Mouse (Mus musculus): ENCODE results near the gene Rbm34. TPM values are rescaled to one million over a fixed set of nuclear protein-coding genes. Genes with fewer than 3 reads are reported as not detected.
"Not testable (repeated sequence)": the region's sequence is repeated elsewhere in the genome, so short reads cannot be mapped to it uniquely, and the experiment has no call there.

Gene Rbm34
- total RNA-seq, 2 experiments from 2014 or later, result 12.8 to 13.6 TPM

DNA sequence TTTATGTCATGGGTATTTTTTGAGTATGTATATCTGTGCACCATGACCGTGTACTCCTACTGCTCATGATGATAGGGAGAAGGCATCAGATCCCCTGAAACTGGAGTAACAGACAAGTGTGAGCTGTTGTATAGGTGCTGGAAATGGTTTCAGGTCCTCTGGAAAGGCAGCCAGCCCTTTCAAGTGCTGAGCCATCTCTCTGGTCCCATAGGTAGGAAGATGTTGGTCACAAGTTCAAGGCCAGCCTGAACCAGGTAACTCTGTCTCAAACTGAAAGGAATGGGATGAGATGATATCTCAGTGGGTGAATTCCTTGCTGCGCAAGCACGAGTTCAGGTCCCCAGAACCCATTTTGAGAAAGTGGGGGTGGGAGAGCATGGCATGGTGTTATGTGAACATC, 49.4 kb downstream of the Rbm34 start:
- DNase-seq (ENCODE audit: extremely low spot score in 1 of 2, low spot score in 1 of 2), result no peak

DNA sequence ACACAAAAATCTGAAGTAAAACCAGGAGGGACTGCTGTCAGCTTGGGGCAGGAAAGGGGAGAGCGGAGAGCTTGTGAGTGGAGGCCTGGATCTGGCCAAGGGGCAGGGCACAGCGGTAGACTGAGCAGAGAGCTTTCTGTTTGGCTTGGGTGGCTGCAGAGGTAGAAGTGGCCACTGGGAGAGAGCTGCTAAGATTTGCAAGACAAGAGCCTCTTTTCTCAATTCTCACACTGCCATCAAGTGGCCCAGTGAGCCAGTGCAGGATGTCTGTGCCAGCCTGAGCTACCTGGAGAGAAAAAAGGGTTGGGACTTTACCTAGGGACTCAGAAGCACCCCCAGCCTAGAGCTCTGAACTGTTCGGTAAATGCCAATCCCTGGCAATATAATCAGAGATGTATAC, 50.0 kb downstream of the Rbm34 start:
- DNase-seq (ENCODE audit: extremely low spot score in 1 of 2, low spot score in 1 of 2), result peak; percentile 54 to 64

- no peak for DNase-seq (ENCODE audit: extremely low spot score in 1 of 2, low spot score in 1 of 2)
Observed at GRCm38 (mm10) chr8:126920386-126920785, 50.5 kb downstream of the Rbm34 start.

GRCm38 (mm10) chr8:126919703-126920102, 51.2 kb downstream of the Rbm34 start:
- no peak for DNase-seq (ENCODE audit: extremely low spot score in 1 of 2, low spot score in 1 of 2)

- no peak for DNase-seq (ENCODE audit: extremely low spot score in 1 of 2, low spot score in 1 of 2)
Observed at GRCm38 (mm10) chr8:126919255-126919654, 51.6 kb downstream of the Rbm34 start.

GRCm38 (mm10) chr8:126918356-126918755, 52.5 kb downstream of the Rbm34 start:
- no peak for DNase-seq (ENCODE audit: extremely low spot score in 1 of 2, low spot score in 1 of 2)

GRCm38 (mm10) chr8:126917179-126917905, 53.5 kb downstream of the Rbm34 start:
- DNase-seq (ENCODE audit: extremely low spot score in 1 of 2, low spot score in 1 of 2), result no peak

DNA sequence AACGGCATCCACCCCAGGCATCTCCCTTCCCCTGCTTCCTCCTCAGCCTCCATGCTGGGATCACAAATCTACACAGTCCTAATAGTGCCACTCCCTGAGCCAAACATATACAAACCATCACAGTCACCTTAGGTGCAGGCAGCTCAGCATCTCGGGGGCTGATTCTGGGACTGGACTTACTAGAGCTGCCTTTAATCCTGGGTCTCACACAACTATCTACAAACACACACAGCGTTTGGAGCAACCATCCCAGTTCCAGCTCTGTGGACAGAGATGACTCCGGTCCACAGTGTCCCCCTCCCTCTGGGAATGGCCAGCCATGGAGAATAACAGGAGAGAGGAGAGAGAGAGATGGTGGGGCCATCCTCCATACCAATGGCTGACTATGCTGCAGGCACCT, 54.3 kb downstream of the Rbm34 start:
- no peak for DNase-seq (ENCODE audit: extremely low spot score in 1 of 2, low spot score in 1 of 2)

GRCm38 (mm10) chr8:126914609-126915375, 56.1 kb downstream of the Rbm34 start:
- DNase-seq (ENCODE audit: extremely low spot score in 1 of 2, low spot score in 1 of 2), result no peak

- not testable (repeated sequence) for DNase-seq (ENCODE audit: extremely low spot score in 1 of 2, low spot score in 1 of 2)
Observed at GRCm38 (mm10) chr8:126914107-126914490, 56.8 kb downstream of the Rbm34 start.

- DNase-seq (ENCODE audit: extremely low spot score in 1 of 2, low spot score in 1 of 2), result no peak
Observed at GRCm38 (mm10) chr8:126913241-126914106, 57.4 kb downstream of the Rbm34 start.

GRCm38 (mm10) chr8:126909371-126909802, 61.5 kb downstream of the Rbm34 start:
- DNase-seq (ENCODE audit: extremely low spot score in 1 of 2, low spot score in 1 of 2), result no peak

DNA sequence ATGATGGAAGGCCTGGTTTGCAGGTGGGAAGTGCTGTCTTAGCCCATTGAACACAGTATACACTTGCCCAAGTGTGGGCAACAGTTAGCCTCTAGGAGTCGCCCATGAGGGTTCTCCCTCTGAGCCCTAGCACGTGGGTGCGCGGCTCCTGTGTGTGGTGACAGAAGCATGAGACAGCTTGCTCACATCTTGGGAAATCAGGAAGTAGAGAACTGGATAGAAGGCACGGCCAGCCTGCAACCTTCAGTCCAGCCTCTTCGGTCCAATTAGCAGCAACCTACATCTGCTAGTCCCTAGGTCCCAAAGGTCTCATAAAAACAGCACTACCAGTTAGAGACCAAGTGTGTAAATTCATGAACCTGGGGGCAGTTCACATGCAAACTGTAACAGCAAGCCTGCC, 62.1 kb downstream of the Rbm34 start:
- no peak for DNase-seq (ENCODE audit: extremely low spot score in 1 of 2, low spot score in 1 of 2)

GRCm38 (mm10) chr8:126907968-126908367, 62.9 kb downstream of the Rbm34 start:
- no peak for DNase-seq (ENCODE audit: extremely low spot score in 1 of 2, low spot score in 1 of 2)

GRCm38 (mm10) chr8:126907374-126907773, 63.5 kb downstream of the Rbm34 start:
- no peak for DNase-seq (ENCODE audit: extremely low spot score in 1 of 2, low spot score in 1 of 2)

DNA sequence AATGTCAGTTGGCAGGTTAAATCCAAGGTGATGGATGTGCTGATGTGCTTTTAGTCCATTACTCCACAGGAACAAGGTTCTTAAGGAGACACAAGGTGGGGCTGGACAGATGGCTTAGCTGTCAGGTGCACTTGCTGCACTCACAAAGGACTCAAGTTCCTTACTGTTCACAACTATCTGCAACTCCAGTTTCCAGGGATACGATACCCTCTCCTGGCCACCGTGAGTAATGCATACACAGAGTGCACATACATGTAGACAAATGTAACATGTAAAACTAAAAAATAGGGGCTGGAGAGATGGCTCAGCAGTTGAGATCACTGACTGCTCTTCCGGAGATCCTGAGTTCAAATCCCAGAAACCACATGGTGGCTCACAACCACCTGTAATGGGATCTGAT, 65.5 kb downstream of the Rbm34 start:
- DNase-seq (ENCODE audit: extremely low spot score in 1 of 2, low spot score in 1 of 2), result no peak

DNA sequence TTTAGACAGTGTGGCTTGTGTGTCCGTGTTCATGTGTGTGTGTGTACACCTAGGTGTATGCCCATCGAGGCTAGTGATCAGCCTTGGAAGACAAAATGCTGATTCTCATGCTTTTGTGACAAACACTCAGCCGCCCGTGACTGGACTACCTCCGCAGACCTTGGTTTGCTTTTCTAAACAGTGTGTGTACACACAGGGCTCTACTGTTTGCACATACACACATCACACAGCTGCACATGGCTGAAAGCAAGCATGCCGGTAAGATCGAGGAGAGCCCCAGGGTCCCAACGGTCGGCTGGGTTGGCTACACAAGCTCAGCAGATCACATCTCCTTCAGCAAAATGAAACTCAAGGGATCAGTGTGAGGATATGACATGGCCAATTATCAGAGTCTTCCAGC, 66.9 kb downstream of the Rbm34 start:
- no peak for DNase-seq (ENCODE audit: extremely low spot score in 1 of 2, low spot score in 1 of 2)

GRCm38 (mm10) chr8:126903224-126903895, 67.5 kb downstream of the Rbm34 start:
- no peak for DNase-seq (ENCODE audit: extremely low spot score in 1 of 2, low spot score in 1 of 2)

GRCm38 (mm10) chr8:126901612-126902011, 69.3 kb downstream of the Rbm34 start:
- no peak for DNase-seq (ENCODE audit: extremely low spot score in 1 of 2, low spot score in 1 of 2)

DNA sequence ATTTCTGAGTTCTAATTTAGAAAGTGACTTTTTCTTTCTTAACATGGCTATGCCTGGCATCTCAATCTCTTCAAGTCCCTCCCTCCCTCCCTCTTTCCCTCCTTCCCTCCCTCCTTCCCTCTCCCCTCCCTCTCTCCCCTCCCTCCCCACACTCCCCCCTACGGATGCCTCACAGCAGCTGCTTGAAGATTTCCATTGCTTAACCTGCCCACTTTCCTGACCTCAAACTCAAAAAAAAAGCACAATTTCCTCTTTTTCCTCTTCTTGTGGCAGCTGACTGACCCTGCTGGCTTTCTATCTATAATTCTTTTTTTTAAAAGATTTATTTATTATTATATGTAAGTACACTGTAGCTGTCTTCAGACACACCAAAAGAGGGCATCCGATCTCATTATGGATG, 69.8 kb downstream of the Rbm34 start:
- no peak for DNase-seq (ENCODE audit: extremely low spot score in 1 of 2, low spot score in 1 of 2)

Data from layer of hippocampus, postnatal 25 days (tissue).